Mouse (Mus musculus): ENCODE results near the gene Rab3il1.

DNA sequence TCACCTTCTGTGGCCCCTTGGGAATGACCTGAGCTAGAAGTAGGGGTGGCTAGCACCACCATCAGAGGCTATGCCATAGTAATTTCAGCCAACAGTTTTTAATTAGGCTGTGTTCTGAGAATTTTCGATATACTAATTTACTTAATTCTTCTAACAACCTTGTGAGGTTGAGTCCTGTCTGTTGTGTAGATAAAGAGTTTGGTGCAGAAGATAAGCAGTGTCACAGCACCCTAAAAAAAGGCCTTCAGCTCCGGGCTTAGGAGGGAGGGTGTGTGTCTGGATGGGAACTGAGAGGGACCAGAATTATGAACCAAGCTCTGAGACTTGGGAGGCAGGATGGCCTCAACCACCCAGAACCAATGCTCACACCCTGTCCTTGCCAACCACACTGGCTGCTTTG is 44.2 kb downstream of the Rab3il1 start:
- TF ChIP-seq EP300 (IDR thresholded peaks at IDR 0.05; ENCODE audit: insufficient read depth, low read depth, low read length) (no peak), POLR2A (IDR thresholded peaks at IDR 0.05; ENCODE audit: insufficient read depth, low read length) (no peak)

Data from ES-Bruce4 (cell line).